Mouse (Mus musculus) G1E (cell line): ENCODE measurements around the gene Vgll3. TPM values are rescaled to one million over a fixed set of nuclear protein-coding genes. Genes with fewer than 3 reads are reported as not detected.

Experiments used
- ATAC-seq: 2 replicates; pipeline ENCODE4 v1.8.0; 2016; ENCODE audit warnings: mild to moderate bottlenecking; ENCODE audit not compliant: insufficient number of reproducible peaks, poor library complexity, low FRiP score, severe bottlenecking; ENCODE audit errors: extremely low read depth
- DNase-seq: peaks from one replicate; pipeline ENCODE4 v3.0.0; 2012; ENCODE audit warnings: low spot score
- H3K27me3 ChIP-seq: 2 replicates; pipeline ENCODE4 v1.6.1; 2012; ENCODE audit warnings: mild to moderate bottlenecking, low read length, inconsistent platforms; ENCODE audit not compliant: insufficient read depth
- H3K36me3 ChIP-seq: replicated peaks from 2 replicates; pipeline ENCODE3; 2012; ENCODE audit warnings: mild to moderate bottlenecking, inconsistent platforms
- H3K4me1 ChIP-seq: 2 replicates; pipeline ENCODE4 v1.6.1; 2012; ENCODE audit warnings: low read depth, low read length, inconsistent platforms, mixed read lengths; ENCODE audit not compliant: insufficient read depth
- H3K4me3 ChIP-seq: 2 replicates; pipeline ENCODE4 v1.5.1; 2012; ENCODE audit warnings: low read depth, mild to moderate bottlenecking, inconsistent platforms, low read length, moderate library complexity, mixed read lengths
- H3K9me3 ChIP-seq: replicated peaks from 2 replicates; pipeline ENCODE4 v1.6.1; 2012; ENCODE audit warnings: inconsistent platforms
- CTCF ChIP-seq: IDR thresholded peaks from 2 replicates; pipeline ENCODE4 v1.5.1; 2012; ENCODE audit warnings: low read depth, low read length, inconsistent platforms, mixed read lengths
- GATA1 ChIP-seq: IDR thresholded peaks from 2 replicates; pipeline ENCODE4 v1.6.1; 2012; ENCODE audit warnings: borderline replicate concordance, low read length, inconsistent platforms, mixed read lengths
- GATA2 ChIP-seq: IDR thresholded peaks from 2 replicates; pipeline ENCODE4 v1.6.1; 2012; ENCODE audit warnings: low read depth, low read length, inconsistent platforms, borderline replicate concordance
- POLR2AphosphoS5 ChIP-seq: IDR thresholded peaks from 2 replicates; pipeline ENCODE4 v1.6.1; 2012; ENCODE audit warnings: low read depth, low read length, inconsistent platforms; ENCODE audit not compliant: insufficient replicate concordance
- TAL1 ChIP-seq: conservative IDR thresholded peaks from 2 replicates; pipeline ENCODE4 v1.6.1; 2012; ENCODE audit warnings: low read depth, low read length, inconsistent platforms, mixed read lengths
- polyA plus RNA-seq: library from polyadenylated mRNA; stranded (reverse); fragments of >175 nt; gene quantifications from 2 replicates; pipeline ENCODE4 v1.2.3, GENCODE M21; 2012
- total RNA-seq, 2 experiments: library from RNA; stranded (forward) in 1 of 2; stranded (reverse) in 1 of 2; fragments of 200-1000 nt in 1 of 2; fragments of >200 nt in 1 of 2; fragmentation: Nextera tagmentation in 1 of 2; gene quantifications; 2 replicates each; pipeline ENCODE4 v1.2.3; 2014 to 2017

Vgll3 gene
- total RNA-seq (2014; fragmentation: Nextera tagmentation) = not detected in 2 replicates
- under 0.01 TPM in 1 of 2 replicates, not detected in the other for total RNA-seq (2017)
- not detected in 2 replicates for polyA plus RNA-seq

GRCm38 (mm10) chr16:65814918-65815881, at the start of gene Vgll3:
Vgll3 (plus strand) TSS chr16:65815257.
- H3K4me3 ChIP-seq = no peak within 1 kb of the TSS; the same call in 1 of the 2 replicates
- no peak for DNase-seq
- no peaks in the 10 kb centered on the region for H3K27me3 ChIP-seq
- H3K4me1 ChIP-seq = no peaks in the 10 kb centered on the region
- no peaks in the 10 kb centered on the region for H3K36me3 ChIP-seq
- TF ChIP-seq GATA2 (no peak), GATA1 (no peak), CTCF (no peak), POLR2AphosphoS5 (no peak), TAL1 (no peak)
- ATAC-seq = no peak
- peaks cover 18% of the 10 kb centered on the region for H3K9me3 ChIP-seq

GRCm38 (mm10) chr16:65765976-65766375, 49.1 kb upstream of the Vgll3 start:
- no peak for DNase-seq
- Histone ChIP-seq H3K4me1 (no peaks in the 10 kb centered on the region), H3K9me3 (peaks cover 8% of the 10 kb centered on the region), H3K4me3 (no peak overlapping the region), H3K27me3 (no peaks in the 10 kb centered on the region), H3K36me3 (no peaks in the 10 kb centered on the region)
- ATAC-seq = no peak
- TF ChIP-seq GATA2 (no peak), POLR2AphosphoS5 (no peak), CTCF (no peak), TAL1 (no peak), GATA1 (no peak)

- TF ChIP-seq GATA1 (no peak), GATA2 (no peak), POLR2AphosphoS5 (no peak), TAL1 (no peak), CTCF (no peak)
- Histone ChIP-seq H3K27me3 (no peaks in the 10 kb centered on the region), H3K4me3 (no peak overlapping the region), H3K4me1 (no peaks in the 10 kb centered on the region), H3K36me3 (no peaks in the 10 kb centered on the region), H3K9me3 (no peaks in the 10 kb centered on the region)
- DNase-seq = no peak
- ATAC-seq = no peak
These were observed 29.1 kb upstream of the Vgll3 start for GRCm38 (mm10) chr16:65785959-65786358.

- no peak for ATAC-seq
- Histone ChIP-seq H3K4me1 (no peaks in the 10 kb centered on the region), H3K27me3 (no peaks in the 10 kb centered on the region), H3K9me3 (peaks cover 18% of the 10 kb centered on the region), H3K4me3 (no peak overlapping the region), H3K36me3 (no peaks in the 10 kb centered on the region)
- no peak for DNase-seq
- TF ChIP-seq GATA1 (no peak), CTCF (no peak), POLR2AphosphoS5 (no peak), GATA2 (no peak), TAL1 (no peak)
These were observed 1.0 kb downstream of the Vgll3 start for GRCm38 (mm10) chr16:65816059-65816458.

DNA sequence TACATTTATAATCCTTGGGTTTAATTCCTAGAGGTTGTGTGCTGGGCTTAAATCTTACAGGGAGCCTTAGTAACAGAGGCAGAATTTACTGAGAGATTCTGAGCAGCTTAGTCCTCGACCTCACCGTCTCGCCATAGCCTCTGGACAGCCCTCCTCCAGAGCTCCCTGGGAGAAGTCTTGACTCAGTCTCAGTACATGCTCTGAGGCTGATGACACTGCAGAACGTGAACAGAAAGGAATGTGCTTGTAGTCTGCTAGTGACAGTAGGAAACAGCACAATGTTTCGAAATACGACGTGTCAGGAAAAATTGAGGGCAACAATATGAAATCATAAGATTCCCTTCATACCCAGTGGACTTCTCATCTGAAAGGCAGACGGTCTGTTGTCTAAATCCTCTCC, 3.7 kb downstream of the Vgll3 start:
- H3K27me3 ChIP-seq = no peaks in the 10 kb centered on the region
- DNase-seq (no peak), ATAC-seq (no peak)
- H3K4me1 ChIP-seq = no peaks in the 10 kb centered on the region
- H3K4me3 ChIP-seq = no peak overlapping the region
- TF ChIP-seq CTCF (no peak), TAL1 (no peak), GATA2 (no peak), GATA1 (no peak), POLR2AphosphoS5 (no peak)
- peaks cover 20% of the 10 kb centered on the region for H3K9me3 ChIP-seq
- H3K36me3 ChIP-seq = no peaks in the 10 kb centered on the region

GRCm38 (mm10) chr16:65820803-65821202, 5.7 kb downstream of the Vgll3 start:
- Histone ChIP-seq H3K27me3 (no peaks in the 10 kb centered on the region), H3K4me3 (no peak overlapping the region), H3K9me3 (peaks cover 14% of the 10 kb centered on the region), H3K4me1 (no peaks in the 10 kb centered on the region), H3K36me3 (no peaks in the 10 kb centered on the region)
- DNase-seq (no peak), ATAC-seq (no peak)
- TF ChIP-seq TAL1 (no peak), GATA2 (no peak), CTCF (no peak), GATA1 (no peak), POLR2AphosphoS5 (no peak)

DNA sequence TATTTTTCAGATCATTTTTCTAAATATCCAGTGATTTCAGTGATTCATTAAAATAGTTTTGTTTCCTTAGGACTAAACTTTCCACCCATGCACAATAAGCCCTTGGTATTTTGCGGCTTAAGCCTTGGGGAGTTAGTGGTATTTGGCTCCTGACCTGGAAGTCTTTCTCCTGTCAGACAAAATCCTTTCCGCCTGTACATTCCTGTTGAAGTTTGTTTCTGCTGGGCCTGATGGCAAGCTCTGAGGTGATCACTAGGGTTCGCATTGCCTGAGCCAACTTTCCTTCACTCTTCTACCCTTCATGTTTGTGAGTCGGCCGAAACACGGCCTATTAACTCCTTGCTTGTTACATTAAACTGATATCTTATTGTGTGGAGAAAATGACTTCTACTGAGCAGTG, 8.7 kb downstream of the Vgll3 start:
- Histone ChIP-seq H3K4me1 (no peaks in the 10 kb centered on the region), H3K9me3 (peaks cover 11% of the 10 kb centered on the region), H3K27me3 (no peaks in the 10 kb centered on the region), H3K4me3 (no peak overlapping the region), H3K36me3 (no peaks in the 10 kb centered on the region)
- DNase-seq (no peak), ATAC-seq (no peak)
- TF ChIP-seq POLR2AphosphoS5 (no peak), GATA1 (no peak), GATA2 (no peak), CTCF (no peak), TAL1 (no peak)
